Mouse (Mus musculus): ENCODE measurements around the gene Bdkrb2.

Gene Bdkrb2

DNA sequence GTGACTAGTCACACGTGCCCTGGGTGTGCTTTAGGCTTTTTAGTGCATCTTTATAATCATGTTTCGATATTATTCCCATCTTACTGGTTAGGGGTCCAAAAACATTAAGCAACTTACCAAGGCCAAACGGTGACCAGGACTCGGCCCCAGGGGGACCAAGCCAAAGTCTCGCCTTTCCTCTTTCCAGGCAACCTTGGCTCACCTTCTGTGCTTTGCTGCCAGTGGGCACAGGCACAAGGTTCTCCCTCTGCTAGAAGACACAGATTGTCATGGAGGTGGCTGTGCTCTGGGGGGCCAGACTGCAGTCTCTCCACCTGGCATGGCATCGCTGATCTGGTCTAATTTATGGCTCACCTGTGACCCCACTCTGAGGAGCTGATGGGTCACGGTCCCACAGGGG, 27.8 kb downstream of the Bdkrb2 start:
- DNase-seq (ENCODE audit: low spot score in 2 of 2): no peak

DNA sequence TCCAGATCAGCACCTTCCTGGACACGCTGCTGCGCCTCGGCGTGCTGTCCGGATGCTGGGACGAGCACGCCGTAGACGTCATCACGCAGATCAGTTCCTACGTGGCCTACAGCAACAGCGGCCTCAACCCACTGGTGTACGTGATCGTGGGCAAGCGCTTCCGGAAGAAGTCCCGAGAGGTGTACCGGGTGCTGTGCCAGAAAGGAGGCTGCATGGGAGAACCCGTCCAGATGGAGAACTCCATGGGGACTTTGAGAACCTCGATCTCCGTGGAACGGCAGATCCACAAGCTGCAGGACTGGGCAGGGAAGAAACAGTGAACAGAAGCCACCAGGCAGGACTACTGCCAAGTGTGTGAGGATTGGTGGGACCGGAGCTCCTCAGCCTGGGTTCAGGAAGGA, 29.3 kb downstream of the Bdkrb2 start:
- no peak for DNase-seq (ENCODE audit: low spot score in 2 of 2)

DNA sequence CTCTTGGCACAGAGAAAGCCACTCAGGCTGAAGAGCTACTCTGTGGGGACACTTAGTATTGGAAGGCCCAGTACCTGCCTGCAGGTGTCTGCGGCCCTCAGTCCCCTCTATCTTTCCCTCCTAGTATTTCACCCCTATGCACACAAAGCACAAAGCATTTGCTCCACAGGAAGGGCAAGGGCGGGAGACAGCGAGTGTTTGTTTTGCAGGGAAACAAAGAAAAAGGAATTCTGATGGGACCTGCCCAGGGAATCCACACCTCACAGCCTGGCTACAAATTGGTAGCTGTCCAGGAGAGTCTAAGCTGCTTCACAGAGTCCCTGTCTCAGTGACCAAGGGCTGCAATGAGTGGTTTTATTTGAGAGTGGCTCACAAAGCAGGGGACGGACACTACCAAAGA, 30.4 kb downstream of the Bdkrb2 start:
- no peak for DNase-seq (ENCODE audit: low spot score in 2 of 2)

DNA sequence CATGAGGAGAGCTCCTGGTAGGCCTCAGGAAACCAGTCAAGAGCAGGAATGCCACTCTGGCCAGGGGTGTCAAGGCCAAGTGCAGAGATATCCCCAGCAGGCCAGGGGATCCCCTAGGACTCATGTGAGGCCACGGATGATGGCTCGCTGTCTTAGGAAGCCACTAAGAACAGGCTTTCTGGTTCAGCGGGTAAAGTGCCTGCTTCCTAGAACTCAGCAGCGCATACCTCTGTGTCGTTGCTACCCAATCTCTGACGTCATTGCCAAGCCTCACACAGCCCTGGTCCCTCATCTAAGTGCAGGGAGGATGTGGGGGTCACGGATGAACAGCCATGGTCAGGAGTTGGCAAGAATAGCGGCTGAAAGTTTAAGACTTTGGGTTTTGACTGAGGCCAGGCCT, 34.1 kb downstream of the Bdkrb2 start:
- DNase-seq (ENCODE audit: low spot score in 2 of 2): no peak

DNA sequence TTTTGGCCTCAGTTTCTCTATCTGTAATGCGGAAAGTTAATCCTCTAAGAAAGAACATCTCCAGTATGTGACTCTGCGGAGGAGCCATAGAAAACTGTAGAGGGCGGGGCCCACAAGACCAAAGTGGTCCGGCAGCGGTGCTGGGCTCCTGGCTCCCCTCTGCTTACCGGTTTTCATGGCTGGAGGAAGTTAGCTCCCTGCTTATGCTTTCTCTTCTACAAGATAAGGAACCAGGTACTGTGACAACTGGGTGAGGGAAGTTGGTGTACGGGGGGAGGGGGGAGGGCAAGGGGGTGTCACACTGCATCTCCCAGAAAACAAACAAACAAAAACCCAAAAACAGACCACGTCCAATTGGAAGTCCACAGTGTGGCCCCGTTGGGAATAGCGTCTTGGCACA, 35.5 kb downstream of the Bdkrb2 start:
- no peak for DNase-seq (ENCODE audit: low spot score in 2 of 2)

DNA sequence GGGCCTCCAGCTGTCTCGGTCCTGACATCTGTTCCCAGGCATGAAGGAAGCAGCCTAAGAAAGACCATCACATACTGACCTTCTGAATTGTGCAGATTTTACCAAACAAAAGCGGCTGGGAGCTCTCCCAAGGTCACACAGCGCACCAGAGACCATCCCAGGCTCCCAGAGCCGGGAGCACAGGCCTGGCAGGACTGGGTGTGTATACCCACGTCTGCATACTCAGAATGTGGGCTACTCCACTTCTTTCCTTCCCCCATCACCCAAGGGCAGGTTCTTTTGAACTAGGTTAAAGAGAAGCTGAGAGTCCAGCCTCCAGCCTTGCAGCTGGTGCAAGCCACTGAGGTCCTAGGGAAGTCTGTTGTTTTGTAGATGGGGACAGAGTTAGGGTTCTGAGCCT, 36.1 kb downstream of the Bdkrb2 start:
- no peak for DNase-seq (ENCODE audit: low spot score in 2 of 2)

DNA sequence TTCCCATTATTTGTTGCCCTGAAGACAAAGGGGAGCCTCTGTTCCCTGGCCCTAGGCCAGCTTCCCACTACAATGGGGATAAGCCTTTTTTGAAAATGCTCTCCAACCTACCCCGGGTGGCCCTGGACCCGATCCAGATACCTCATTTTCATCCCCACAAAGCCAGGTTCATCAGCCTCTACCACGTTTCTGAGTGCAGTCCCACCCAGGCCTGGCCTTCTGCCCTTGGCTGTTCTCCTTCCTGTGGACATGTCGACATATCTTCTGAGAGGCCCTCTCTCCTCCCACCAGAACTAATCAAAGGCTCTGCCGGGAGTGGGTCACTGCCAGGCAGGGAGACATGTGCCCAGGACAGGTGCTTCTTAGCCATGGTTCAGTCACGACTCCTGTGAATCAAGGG, 38.6 kb downstream of the Bdkrb2 start:
- peak in 1 of 2 experiments; percentile 51 for DNase-seq (ENCODE audit: low spot score in 2 of 2)

- no peak for DNase-seq (ENCODE audit: low spot score in 2 of 2)
Observed at GRCm38 (mm10) chr12:105602581-105603210, 39.7 kb downstream of the Bdkrb2 start, which contains the start of gene Bdkrb1. Gene Bdkrb1, plus strand, starts transcription at chr12:105603085.

DNA sequence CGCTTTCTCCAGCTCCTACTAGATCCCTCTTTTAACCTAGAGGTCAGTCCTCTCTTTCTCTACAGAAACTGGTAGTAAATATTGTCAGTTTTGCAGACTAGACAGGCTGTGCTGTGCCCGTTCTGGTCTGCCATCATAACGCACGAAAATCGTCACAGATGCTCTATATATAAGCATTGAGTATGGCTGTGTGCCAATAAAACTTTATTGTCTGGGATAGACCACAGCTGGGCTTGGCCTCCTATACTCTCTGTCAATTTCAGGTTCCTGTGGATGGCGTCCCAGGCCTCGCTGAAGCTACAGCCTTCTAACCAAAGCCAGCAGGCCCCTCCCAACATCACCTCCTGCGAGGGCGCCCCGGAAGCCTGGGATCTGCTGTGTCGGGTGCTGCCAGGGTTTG, 40.9 kb downstream of the Bdkrb2 start:
- no peak for DNase-seq (ENCODE audit: low spot score in 2 of 2)

- no peak for DNase-seq (ENCODE audit: low spot score in 2 of 2)
Observed at GRCm38 (mm10) chr12:105605212-105605611, 42.2 kb downstream of the Bdkrb2 start.

DNA sequence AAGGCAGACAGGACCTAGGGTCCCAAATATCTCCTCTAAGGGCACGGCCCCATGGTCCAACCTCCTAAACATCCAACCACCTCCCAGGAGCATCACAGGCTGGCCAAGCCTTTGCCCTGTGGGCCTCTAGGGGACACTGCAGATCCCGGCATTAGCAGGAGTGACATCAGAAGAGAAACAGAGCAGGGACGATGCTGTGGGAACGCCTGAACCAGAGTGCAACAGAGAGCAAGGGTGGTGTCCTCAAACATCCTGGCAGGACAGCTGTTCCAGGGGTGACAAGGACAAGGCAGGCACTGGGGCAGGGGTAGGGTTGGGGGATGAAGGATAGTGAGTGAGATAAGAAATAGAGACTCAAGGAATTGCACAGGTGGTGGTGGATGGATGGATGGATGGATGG, 43.9 kb downstream of the Bdkrb2 start:
- no peak for DNase-seq (ENCODE audit: low spot score in 2 of 2)

DNA sequence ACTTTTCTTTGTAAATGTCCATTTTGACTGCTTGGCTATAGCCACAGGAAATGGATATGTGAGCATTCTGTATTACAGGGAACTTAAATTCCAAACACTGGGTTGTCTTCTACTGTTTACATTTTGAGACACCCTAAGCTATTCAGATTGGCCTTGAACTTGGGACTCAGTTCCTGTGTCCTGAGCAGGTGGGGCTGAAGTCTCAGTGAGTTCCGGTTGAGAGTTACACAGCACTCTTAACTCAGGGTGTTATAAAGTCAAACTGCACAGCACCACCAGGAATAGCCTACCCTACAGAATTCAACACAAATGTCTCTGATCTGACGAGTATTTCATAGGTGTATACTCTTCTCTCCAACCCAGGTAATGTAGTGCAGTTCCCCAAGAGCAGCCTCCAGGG, 48.0 kb downstream of the Bdkrb2 start:
- DNase-seq (ENCODE audit: low spot score in 2 of 2): no peak

DNA sequence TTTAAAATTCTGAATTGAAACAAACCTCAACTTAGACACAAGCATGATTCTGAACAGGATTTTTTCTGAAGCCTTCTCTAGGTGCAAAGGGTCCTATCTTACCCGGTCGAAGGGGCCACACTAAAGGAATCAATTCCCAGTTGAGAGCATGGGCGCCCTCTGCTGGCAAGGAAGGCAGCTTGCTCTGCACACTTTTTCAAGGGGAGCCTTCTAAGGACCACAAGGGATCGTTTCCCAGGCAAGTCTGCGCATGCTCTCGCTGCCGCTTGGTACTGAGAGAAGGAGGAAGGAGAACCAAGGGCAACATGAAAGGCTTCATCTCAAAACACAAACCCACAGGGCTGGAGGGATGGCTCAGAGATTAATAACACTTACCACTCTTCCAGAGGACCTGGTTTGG, 48.7 kb downstream of the Bdkrb2 start:
- peak; percentile 67 to 76 for DNase-seq (ENCODE audit: low spot score in 2 of 2)

GRCm38 (mm10) chr12:105613559-105613958, 50.5 kb downstream of the Bdkrb2 start:
- DNase-seq (ENCODE audit: low spot score in 2 of 2): no peak

DNA sequence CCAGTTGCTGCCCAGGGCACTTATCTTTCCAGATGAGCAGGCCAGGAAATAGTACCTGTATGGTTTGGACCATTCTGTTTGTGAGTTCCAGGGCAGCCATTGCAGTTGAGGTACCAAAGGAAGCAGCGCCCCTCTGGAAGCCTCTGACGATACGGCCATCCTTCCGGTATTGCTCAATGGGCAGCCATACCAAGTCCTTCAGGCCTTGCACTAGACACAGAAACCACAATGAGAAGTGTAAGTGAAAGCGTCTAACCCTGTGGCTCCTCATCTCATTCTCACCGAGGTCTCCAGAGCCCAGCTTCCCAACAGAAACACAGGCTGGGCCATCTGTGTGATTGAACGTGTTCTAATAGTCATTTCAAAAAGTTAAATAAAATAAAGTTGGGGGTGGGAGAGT, 59.0 kb downstream of the Bdkrb2 start:
- DNase-seq (ENCODE audit: low spot score in 2 of 2): no peak

GRCm38 (mm10) chr12:105622981-105623539, 60.0 kb downstream of the Bdkrb2 start:
- no peak for DNase-seq (ENCODE audit: low spot score in 2 of 2)

DNA sequence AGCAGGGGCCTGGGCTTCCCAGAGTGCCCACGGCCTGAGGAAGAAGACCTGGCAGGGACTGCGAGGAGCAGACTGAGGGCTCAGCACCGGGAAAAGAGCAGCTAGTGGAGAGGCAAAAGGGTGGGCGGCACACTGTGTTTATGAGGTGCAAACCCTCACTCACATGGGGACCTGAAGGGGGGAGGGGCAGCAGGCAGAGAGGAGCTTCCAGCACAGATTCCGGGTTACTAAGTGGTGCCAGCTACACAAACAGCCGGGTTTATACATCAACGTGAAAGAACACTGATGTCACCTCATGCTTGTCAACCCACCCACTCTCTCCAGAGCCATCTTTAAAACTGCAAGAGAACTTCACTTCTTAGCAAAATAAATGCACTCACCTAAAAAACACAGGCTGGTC, 62.8 kb downstream of the Bdkrb2 start:
- no peak for DNase-seq (ENCODE audit: low spot score in 2 of 2)

- DNase-seq (ENCODE audit: low spot score in 2 of 2): no peak
Observed at GRCm38 (mm10) chr12:105634374-105635067, 71.5 kb downstream of the Bdkrb2 start.

DNA sequence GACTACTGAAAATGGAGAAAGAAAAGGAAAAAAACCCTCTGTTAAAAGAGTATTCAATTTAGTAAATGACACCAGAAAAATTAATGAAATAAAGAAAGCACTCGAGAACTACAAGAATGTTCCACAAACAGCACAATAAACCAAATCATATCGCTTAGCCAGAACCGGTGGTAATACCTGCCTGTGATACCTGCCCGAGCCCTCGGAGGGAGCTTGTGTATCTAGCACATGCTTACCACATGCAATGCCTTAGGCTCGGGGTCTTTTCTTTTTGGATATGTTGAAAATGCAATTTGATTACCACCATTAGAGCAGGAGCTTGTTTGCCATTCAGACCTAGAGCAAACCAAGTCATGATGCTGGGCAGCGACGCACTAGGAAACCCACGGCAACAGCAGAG, 73.5 kb downstream of the Bdkrb2 start:
- DNase-seq (ENCODE audit: low spot score in 2 of 2): no peak

DNA sequence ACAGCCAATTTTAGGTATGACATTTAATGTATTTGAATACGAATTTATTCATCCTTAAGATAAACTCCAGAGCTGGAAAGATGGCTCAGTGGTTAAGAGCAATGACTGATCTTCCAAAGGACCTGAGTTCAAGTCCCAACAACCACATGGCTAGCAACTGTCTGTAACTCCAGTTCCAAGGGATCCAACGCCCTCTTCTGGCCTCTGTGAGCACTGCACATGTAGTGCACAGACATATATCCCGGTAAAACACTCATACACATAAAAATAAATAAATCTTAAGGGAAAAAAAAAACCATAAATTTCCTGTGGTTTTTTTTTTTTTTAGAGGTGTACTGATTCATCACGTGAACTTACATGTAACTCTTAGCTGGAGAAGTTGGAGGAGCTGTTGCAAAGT, 74.5 kb downstream of the Bdkrb2 start:
- DNase-seq (ENCODE audit: low spot score in 2 of 2): no peak

DNA sequence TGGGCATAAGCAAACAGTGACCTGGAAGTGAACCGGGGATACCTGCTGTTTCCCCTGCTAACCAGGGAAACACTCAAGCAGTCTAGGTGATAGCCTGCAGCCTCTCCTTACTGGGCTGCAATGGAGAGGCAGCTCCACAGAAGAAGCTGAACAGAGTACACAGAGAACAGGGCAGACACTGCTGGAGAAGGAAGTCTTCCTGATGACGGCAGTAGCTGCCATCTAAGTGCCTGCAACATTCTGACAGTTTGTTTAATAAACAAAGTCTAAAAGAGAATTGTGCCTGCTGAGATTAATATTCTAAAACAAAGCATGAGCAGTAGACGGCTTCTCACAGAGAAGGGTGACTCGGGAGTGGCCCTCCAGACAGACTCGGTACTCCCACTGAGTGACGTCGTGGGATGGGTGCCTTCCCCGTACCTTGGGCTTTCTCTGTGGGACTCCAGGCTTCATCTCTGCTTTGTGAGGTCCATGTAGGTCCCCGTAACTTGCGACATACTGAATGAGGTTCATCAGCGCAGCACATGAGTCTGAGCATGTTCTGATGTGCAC, 79.8 kb downstream of the Bdkrb2 start:
- DNase-seq (ENCODE audit: low spot score in 2 of 2): no peak

Measured in cerebellum, postnatal 4 days (tissue).